13 mouse cellular contexts compared by ENCODE assay signal in the genomic region with DNA sequence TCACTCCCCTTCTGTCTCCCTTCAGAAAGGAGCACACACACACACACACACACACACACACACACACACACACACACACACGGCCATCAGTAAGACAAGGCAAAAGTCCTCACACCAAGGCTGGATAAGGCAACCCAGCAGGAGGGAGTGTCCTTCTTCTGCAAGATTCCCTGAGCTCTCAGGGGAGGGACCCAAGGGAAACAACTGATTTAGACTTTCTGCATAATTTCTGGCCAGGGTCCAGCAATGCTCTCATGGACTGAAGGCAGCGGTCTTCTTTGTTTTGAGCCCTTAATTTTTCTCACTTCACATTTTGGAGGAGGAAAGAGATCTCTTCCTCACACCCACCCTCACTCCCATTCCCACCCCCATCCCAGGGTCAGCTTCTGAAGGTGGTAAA.
DNase-seq lines count a peak whose midpoint lies in the region; ATAC-seq lines count a peak whose summit lies in the region.
"Had no signal": no experiment of that assay in that cellular context is flagged by ENCODE, and none has a peak within 500 bp of the region (broad histone marks: within the 10 kb centered on the region; RNA-seq: fewer than 3 reads in every experiment).

No protein-coding gene starts in this region.

- H3K9me3 ChIP-seq in forebrain, embryonic 14.5 days (replicated peaks; ENCODE audit: control insufficient read depth, low read length): no peaks in the 10 kb centered on the region
- H3K9me3 ChIP-seq in forebrain, embryonic 16.5 days (ENCODE audit: control insufficient read depth, low read length): no peaks in the 10 kb centered on the region
- H3K9me3 ChIP-seq in intestine, embryonic 16.5 days (ENCODE audit: control insufficient read depth, low read length): no peaks in the 10 kb centered on the region
- H3K9me3 ChIP-seq: midbrain, embryonic 12.5 days had no signal

- peak; percentile 25 for DNase-seq in forebrain, embryonic 14.5 days (ENCODE audit: low spot score)
- DNase-seq in kidney, postnatal 10 days: peak; percentile 60
- DNase-seq in kidney, adult 18-20 months: no peak
- peak; percentile 24 for DNase-seq in right cerebral cortex, postnatal 4 days
- no peak for DNase-seq in right cerebral cortex, postnatal 36 days (ENCODE audit: low spot score in 2 of 2)
- DNase-seq: cerebellum, adult 9-10 months; embryo, embryonic 11 days had no signal

- H3K9ac ChIP-seq in forebrain, embryonic 14.5 days (ENCODE audit: low read length): no peak overlapping the region
- H3K9ac ChIP-seq in forebrain, embryonic 16.5 days (replicated peaks; ENCODE audit: low read depth, low read length): no peak overlapping the region
- no peak overlapping the region for H3K9ac ChIP-seq in intestine, embryonic 16.5 days (ENCODE audit: low read depth, low read length)
- H3K9ac ChIP-seq: midbrain, embryonic 12.5 days had no signal

- no peaks in the 10 kb centered on the region for H3K36me3 ChIP-seq in forebrain, embryonic 14.5 days (ENCODE audit: control insufficient read depth, insufficient read depth, low read length)
- no peaks in the 10 kb centered on the region for H3K36me3 ChIP-seq in forebrain, embryonic 16.5 days (ENCODE audit: control insufficient read depth, insufficient read depth)
- H3K36me3 ChIP-seq in intestine, embryonic 16.5 days (ENCODE audit: control insufficient read depth, insufficient read depth, low read length): no peaks in the 10 kb centered on the region
- H3K36me3 ChIP-seq: G1E; midbrain, embryonic 12.5 days had no signal

- no peak overlapping the region for H3K4me3 ChIP-seq in forebrain, embryonic 14.5 days (ENCODE audit: low read depth, low read length)
- H3K4me3 ChIP-seq in forebrain, embryonic 16.5 days (replicated peaks; ENCODE audit: low read length): no peak overlapping the region
- no peak overlapping the region for H3K4me3 ChIP-seq in intestine, embryonic 16.5 days (ENCODE audit: low read length)
- H3K4me3 ChIP-seq: erythroblast, embryonic 14.5 days; midbrain, embryonic 12.5 days had no signal

- no peak for ATAC-seq in forebrain, embryonic 14.5 days
- ATAC-seq in forebrain, embryonic 16.5 days: no peak
- ATAC-seq in intestine, embryonic 16.5 days: no peak
- ATAC-seq: inflammation-experienced regulatory T-cells, adult 6 months had no signal

- H3K27me3 ChIP-seq in forebrain, embryonic 14.5 days (replicated peaks; ENCODE audit: control insufficient read depth, insufficient read depth, low read length): no peaks in the 10 kb centered on the region
- H3K27me3 ChIP-seq in forebrain, embryonic 16.5 days (replicated peaks; ENCODE audit: control insufficient read depth, insufficient read depth, low read length): no peaks in the 10 kb centered on the region
- no peaks in the 10 kb centered on the region for H3K27me3 ChIP-seq in intestine, embryonic 16.5 days (replicated peaks; ENCODE audit: control insufficient read depth, insufficient read depth, low read length)
- H3K27me3 ChIP-seq: midbrain, embryonic 12.5 days had no signal

- no peak overlapping the region for H3K4me2 ChIP-seq in forebrain, embryonic 14.5 days (ENCODE audit: low read length)
- no peak overlapping the region for H3K4me2 ChIP-seq in forebrain, embryonic 16.5 days (ENCODE audit: low read length)
- no peak overlapping the region for H3K4me2 ChIP-seq in intestine, embryonic 16.5 days (ENCODE audit: low read depth, low read length)
- H3K4me2 ChIP-seq: midbrain, embryonic 12.5 days had no signal

- 78% methylated on average over 2 of the region's 2 CpGs for WGBS in forebrain, embryonic 14.5 days
- WGBS in forebrain, embryonic 16.5 days: 38% methylated on average over 2 of the region's 2 CpGs
- WGBS in intestine, embryonic 16.5 days: 35% methylated on average over 2 of the region's 2 CpGs

- H3K27ac ChIP-seq in forebrain, embryonic 14.5 days (ENCODE audit: low read depth, low read length): no peak overlapping the region
- no peak overlapping the region for H3K27ac ChIP-seq in forebrain, embryonic 16.5 days (ENCODE audit: low read length)
- no peak overlapping the region for H3K27ac ChIP-seq in intestine, embryonic 16.5 days (ENCODE audit: low read length)
- H3K27ac ChIP-seq: midbrain, embryonic 12.5 days had no signal

- no peaks in the 10 kb centered on the region for H3K4me1 ChIP-seq in forebrain, embryonic 14.5 days (ENCODE audit: control insufficient read depth, insufficient read depth, low read length)
- H3K4me1 ChIP-seq in forebrain, embryonic 16.5 days (replicated peaks; ENCODE audit: control insufficient read depth, insufficient read depth, low read length): no peaks in the 10 kb centered on the region
- no peaks in the 10 kb centered on the region for H3K4me1 ChIP-seq in intestine, embryonic 16.5 days (ENCODE audit: control insufficient read depth, insufficient read depth, low read length)
- H3K4me1 ChIP-seq: midbrain, embryonic 12.5 days had no signal

Comparison
In these comparisons a context has a peak if more than half of its experiments do, and no peak if none do; other contexts are left out.
1. DNase-seq: peak in forebrain, embryonic 14.5 days (single experiment), kidney, postnatal 10 days (single experiment) and right cerebral cortex, postnatal 4 days (single experiment); none in kidney, adult 18-20 months (single experiment) and right cerebral cortex, postnatal 36 days (0 of 2).